Mouse (Mus musculus) lung, adult 2 months (tissue): ENCODE measurements around the gene Ccdc137. TPM values are rescaled to one million over a fixed set of nuclear protein-coding genes. Genes with fewer than 3 reads are reported as not detected.
"Not testable (repeated sequence)": the region's sequence is repeated elsewhere in the genome, so short reads cannot be mapped to it uniquely, and the experiment has no call there.

Source experiments
- DNase-seq: peaks from one replicate; pipeline ENCODE4 v3.0.0; 2022
- H3K4me1 ChIP-seq: fragments of 200-500 bp; 2 replicates; pipeline ENCODE4 v1.6.1; 2011; ENCODE audit warnings: low read length; ENCODE audit not compliant: control insufficient read depth, insufficient read depth
- H3K4me3 ChIP-seq: fragments of 200-500 bp; replicated peaks from 2 replicates; pipeline ENCODE3; 2011; ENCODE audit warnings: low read depth, mild to moderate bottlenecking, control low read depth, low read length; ENCODE audit errors: extremely low read depth
- CTCF ChIP-seq: fragments of 200-500 bp; IDR thresholded peaks from 2 replicates; pipeline ENCODE4 v1.5.1; 2011; ENCODE audit warnings: mild to moderate bottlenecking, low read length, control low read depth; ENCODE audit not compliant: insufficient read depth
- POLR2A ChIP-seq: fragments of 200-500 bp; IDR thresholded peaks from 2 replicates; pipeline ENCODE4 v1.6.1; 2011; ENCODE audit warnings: low read depth, mild to moderate bottlenecking, control low read depth, low read length, borderline replicate concordance; ENCODE audit errors: extremely low read depth
- WGBS: fragments of 180-500 bp; shearing (Covaris S2); methylation state at CpG from one replicate; pipeline ENCODE4 v1.1.7; 2018; 5-methylcytosine and 5-hydroxymethylcytosine counted together
- polyA plus RNA-seq: library from polyadenylated mRNA; depleted of rRNA; stranded (reverse); fragments of >200 nt; gene quantifications from 2 replicates; pipeline ENCODE4 v1.2.3, GENCODE M21; 2012; rRNA removed

Ccdc137 gene
- polyA plus RNA-seq, result 11.0 and 14.5 TPM in 2 replicates

DNA sequence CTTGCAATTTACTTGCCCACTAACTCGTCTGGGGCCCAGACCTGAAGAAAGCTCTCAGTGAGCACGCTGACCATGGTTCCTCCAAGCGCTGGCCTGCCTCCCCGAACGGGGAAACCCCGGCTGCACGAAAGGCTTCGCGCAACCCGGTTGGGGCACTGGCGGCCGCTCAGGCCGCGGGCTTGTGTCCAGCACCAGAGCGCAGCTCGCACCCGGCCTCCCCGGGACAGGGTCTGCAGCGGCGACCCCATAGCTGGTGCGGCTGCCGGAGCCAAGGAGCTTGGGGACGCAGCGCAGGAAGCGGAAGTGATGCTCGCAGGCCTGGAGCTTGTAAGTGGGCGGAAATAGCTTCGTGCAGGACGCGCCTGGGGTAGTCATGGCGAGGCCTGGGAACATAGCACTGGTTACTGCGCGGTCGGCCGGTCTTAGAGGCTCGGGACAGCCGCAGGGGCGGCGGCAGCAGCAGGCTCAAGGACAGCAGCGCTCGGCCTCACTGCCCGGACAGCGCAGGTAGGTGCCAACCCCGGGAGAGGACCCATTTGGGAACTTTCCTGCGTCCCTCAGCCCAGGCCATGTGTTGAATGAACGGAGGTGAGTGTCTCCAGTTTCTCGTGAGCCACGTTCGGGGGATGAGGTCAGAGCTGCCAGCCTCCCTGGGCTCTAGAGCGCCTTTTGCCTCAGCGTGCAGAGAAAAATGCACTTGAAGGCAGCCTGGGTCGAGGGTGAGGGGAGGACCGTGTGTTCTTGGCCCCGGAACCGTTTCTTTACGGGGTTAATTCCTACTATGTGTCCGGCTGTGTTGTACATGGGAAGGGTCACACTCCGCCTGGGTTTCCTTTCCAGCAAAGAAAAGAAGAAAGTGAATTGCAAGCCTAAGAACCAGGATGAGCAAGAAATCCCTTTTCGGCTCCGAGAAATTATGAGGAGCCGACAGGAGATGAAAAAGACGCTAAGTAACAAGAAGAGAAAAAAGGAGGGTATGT lies at the start of gene Ccdc137, which contains the start of gene Oxld1:
Ccdc137 (plus strand) TSS at position 344 of the 980 bp plus-strand sequence.
Oxld1 (minus strand) TSS at position 297 of the 980 bp plus-strand sequence.
- Histone ChIP-seq H3K4me3 (peak within 1 kb of the TSS; percentile 80), H3K4me1 (no peaks in the 10 kb centered on the region; the same call in 1 of the 2 replicates)
- DNase-seq, result peak; percentile 76
- TF ChIP-seq CTCF, result no peak
- peak; percentile 79; the same call in 1 of the 2 replicates for TF ChIP-seq POLR2A
- 2% methylated on average over 62 of the region's 62 CpGs for WGBS

- not testable (repeated sequence) for H3K4me3 ChIP-seq, DNase-seq, H3K4me1 ChIP-seq
- 96% methylated on average over 8 of the region's 10 CpGs for WGBS
Observed at GRCm38 (mm10) chr11:120413621-120414020, 44.3 kb upstream of the Ccdc137 start.

GRCm38 (mm10) chr11:120417852-120418251 lies 40.1 kb upstream of the Ccdc137 start:
- no peak for TF ChIP-seq POLR2A
- TF ChIP-seq CTCF, result no peak
- DNase-seq, result no peak
- Histone ChIP-seq H3K4me3 (no peak overlapping the region), H3K4me1 (no peaks in the 10 kb centered on the region)
- WGBS, result 90% methylated on average over 7 of the region's 7 CpGs

DNA sequence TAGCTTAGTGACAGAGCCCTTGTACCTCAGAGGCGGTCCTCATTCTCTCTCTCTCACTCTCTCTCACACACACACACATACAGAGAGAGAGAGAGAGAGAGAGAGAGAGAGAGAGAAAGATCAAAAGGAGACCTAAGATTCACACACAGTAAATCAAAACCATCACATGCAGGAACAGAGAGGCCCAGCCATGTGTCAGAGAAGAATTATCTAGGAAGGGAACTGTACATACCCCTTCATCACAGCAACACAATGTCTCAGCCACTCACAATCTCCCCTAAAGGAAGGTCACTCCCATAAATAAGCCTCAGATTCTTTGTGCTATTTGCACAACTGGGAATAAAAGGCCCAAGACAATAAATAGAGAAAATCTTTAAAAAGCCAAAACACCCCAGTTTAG lies 39.3 kb upstream of the Ccdc137 start:
- WGBS, result 94% methylated on average over 1 of the region's 1 CpGs

DNA sequence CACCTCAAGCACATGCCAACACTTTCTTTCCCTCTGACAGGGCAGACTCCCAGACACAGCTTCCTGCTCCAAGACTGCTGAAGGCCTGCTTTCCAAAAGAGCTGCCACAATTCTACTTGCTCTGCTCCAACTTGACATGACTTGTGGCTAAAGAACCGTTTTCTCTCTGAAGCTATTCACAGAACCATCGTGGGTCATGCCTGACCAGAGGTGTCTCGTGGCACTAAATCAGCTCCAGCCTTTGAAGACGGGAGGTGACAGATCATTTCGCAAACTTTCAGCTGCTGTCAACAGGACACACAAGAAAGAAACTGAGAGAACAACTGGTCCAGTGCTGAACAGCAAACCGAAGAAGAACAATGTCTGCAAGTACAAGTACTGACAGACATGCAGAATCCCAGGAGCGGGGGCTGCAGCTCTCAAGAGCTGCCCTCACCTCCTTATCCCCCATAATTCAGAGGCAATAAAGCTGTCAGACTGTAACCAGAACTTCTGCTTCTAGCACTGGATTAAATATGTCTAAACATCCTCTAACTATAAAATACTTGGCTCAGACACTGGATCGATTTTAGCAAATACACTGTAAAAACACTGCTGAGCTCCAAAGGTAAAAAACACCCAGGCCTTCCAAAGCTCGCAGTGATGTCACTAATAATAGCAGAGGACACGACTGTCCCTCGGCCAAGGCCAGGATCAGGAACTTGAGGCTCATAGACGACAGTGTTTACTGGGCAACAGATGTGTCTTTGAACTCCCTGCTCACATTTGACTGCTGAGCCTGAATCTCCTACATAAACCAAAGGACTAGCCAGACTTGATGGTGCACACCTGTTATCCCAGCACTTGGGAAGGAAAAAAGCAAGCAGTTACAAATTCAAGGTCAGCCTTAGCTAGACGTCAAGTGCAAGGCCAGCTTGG lies 35.0 kb upstream of the Ccdc137 start:
- Histone ChIP-seq H3K4me1 (no peaks in the 10 kb centered on the region), H3K4me3 (no peak overlapping the region)
- peak; percentile 7 for DNase-seq
- no peak for TF ChIP-seq CTCF
- no peak for TF ChIP-seq POLR2A
- 70% methylated on average over 13 of the region's 13 CpGs for WGBS

More for the DNA sequence above, 39.3 kb upstream of the Ccdc137 start:
- no peaks in the 10 kb centered on the region for H3K4me1 ChIP-seq
- no peak overlapping the region for H3K4me3 ChIP-seq
- no peak for DNase-seq
- TF ChIP-seq POLR2A (no peak), CTCF (no peak)

DNA sequence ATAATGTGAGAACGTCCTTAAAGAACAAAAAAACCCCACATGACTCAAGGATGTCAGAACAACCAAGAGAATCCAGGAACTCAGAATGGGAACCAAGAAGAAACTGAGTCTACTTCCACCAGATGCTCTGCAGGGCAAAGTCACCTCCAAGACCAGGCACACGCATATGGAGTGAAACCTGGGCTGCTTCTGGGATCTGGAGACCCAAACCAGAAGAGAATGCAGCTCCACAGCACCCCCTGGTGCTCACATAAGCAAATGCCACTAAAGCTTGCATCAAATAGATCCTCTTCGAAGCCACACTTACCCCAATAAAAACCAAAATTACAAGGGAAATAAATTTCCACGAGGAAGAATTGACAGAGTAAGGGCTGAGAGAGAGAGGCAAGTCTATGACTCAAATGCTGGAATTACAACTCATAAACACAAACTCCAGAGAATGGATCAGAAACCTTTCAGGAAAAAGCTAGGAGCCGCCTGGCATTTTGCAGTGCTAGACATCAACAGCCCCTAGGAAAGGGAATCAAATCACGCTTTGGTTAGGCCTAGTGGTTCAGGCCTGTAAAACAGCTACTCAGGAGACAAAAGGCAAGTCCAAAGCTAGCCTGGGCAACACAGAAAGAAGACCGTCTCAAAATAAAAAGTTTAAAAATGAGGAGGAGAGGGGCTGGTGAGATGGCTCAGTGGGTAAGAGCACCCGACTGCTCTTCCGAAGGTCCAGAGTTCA lies 34.2 kb upstream of the Ccdc137 start:
- no peaks in the 10 kb centered on the region for H3K4me1 ChIP-seq
- peak; percentile 46 for DNase-seq
- 67% methylated on average over 9 of the region's 9 CpGs for WGBS
- TF ChIP-seq POLR2A (no peak), CTCF (peak; percentile 67)
- H3K4me3 ChIP-seq, result no peak overlapping the region

GRCm38 (mm10) chr11:120426727-120427126 lies 31.2 kb upstream of the Ccdc137 start:
- WGBS, result 77% methylated on average over 3 of the region's 3 CpGs
- Histone ChIP-seq H3K4me3 (no peak overlapping the region), H3K4me1 (no peaks in the 10 kb centered on the region)
- no peak for DNase-seq
- TF ChIP-seq CTCF, result no peak
- TF ChIP-seq POLR2A, result no peak

DNA sequence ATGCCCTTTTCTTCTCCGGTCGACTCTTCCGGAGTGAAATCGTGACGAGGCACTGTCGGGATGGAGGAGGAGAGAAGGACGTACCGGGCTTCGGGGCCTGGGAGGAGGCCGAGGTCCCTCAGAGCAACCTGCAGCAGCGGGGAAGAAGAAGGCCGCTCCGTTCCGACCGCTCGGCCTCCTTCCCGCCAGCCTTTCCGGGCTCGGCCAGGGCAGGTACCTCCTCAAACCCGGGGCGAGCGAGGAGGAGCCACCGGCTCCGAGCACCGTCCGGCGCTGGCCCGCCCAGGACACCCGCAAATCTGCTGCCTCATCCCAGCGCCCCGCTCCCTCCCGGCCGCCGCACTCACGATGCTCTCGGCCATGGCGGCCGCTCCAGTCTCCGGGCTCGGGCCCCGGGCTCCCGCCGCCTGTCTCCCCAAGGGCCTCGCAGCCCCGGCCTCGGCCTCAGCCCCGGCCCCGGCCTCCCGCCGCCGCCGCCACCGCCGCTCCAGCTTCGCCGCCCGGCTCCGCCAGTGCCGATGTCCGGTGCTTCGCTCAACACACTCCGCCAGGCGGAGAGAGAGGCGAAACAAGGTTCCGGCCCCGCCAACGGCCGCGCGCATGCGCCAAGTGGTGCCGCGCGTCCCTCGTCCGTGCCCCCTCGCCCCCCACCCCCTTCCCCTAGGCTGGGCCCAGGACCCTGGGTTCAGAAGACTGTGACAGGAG lies 20.6 kb upstream of the Ccdc137 start, which contains the start of gene Nploc4:
Nploc4 (minus strand) TSS at position 557 of the 705 bp plus-strand sequence.
- Histone ChIP-seq H3K4me1 (0 out of 2 replicates have a peak, but pooled peaks cover 4% of the 10 kb centered on the region), H3K4me3 (peak within 1 kb of the TSS; percentile 53)
- TF ChIP-seq POLR2A, result peak; percentile 61; the same call in 1 of the 2 replicates
- TF ChIP-seq CTCF, result no peak
- DNase-seq, result peak; percentile 91
- WGBS, result under 1% methylated on average over 77 of the region's 77 CpGs
